In the genomic region with DNA sequence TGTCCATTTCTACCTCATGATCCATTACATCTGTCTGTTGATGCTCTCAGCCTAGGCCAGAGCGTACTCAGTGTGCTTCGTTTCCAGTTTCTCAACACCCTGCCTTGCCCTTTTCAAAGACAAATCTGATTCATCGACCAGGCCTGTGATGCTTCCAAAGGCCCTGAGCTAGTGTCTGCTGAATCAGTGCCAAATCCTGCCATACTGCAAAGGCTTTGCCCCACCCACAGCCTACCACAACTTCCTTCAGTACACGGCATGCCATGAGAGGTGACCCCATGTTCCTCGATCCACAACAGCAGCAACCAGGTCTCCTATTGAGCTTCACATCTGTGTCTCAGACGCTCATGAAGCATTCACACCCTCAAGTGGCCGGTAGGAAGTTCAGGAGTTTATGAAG, we compare ENCODE assay signal across 23 mouse cellular contexts.
A peak's percentile ranks its signal among the peaks of the same experiment; 100 is the strongest.
DNase-seq lines count a peak whose midpoint lies in the region; ATAC-seq and TF ChIP-seq lines count a peak whose summit lies in the region.
"Had no signal": no experiment of that assay in that cellular context is flagged by ENCODE, and none has a peak within 500 bp of the region (broad histone marks: within the 10 kb centered on the region; RNA-seq: fewer than 3 reads in every experiment).

No protein-coding gene starts in this region.

- no peak overlapping the region for H3K4me3 ChIP-seq in heart, embryonic 13.5 days
- no peak overlapping the region for H3K4me3 ChIP-seq in layer of hippocampus, adult 2 months
- no peak overlapping the region for H3K4me3 ChIP-seq in midbrain, embryonic 13.5 days (replicated peaks)
- H3K4me3 ChIP-seq: gastrocnemius, adult 2 months; limb, embryonic 12.5 days; midbrain, embryonic 10.5 days; stomach, embryonic 15.5 days had no signal

- H3K27me3 ChIP-seq in heart, embryonic 13.5 days (replicated peaks), result no peaks in the 10 kb centered on the region
- H3K27me3 ChIP-seq in midbrain, embryonic 13.5 days, result no peaks in the 10 kb centered on the region
- H3K27me3 ChIP-seq: limb, embryonic 12.5 days; stomach, embryonic 15.5 days had no signal

- TF ChIP-seq CTCF in layer of hippocampus, adult 2 months (conservative IDR thresholded peaks at IDR 0.05), result no peak

- H3K27ac ChIP-seq in heart, embryonic 13.5 days (replicated peaks), result peak overlapping the region; percentile 70
- H3K27ac ChIP-seq in layer of hippocampus, adult 2 months, result peak overlapping the region; percentile 83
- H3K27ac ChIP-seq in midbrain, embryonic 13.5 days, result no peak overlapping the region
- H3K27ac ChIP-seq: gastrocnemius, adult 2 months; hindbrain, embryonic 14.5 days; limb, embryonic 12.5 days; macrophage; midbrain, embryonic 10.5 days; stomach, embryonic 15.5 days had no signal

- no peak overlapping the region for H3K9ac ChIP-seq in heart, embryonic 13.5 days
- no peak overlapping the region for H3K9ac ChIP-seq in midbrain, embryonic 13.5 days (replicated peaks)
- H3K9ac ChIP-seq: hindbrain, embryonic 14.5 days; limb, embryonic 12.5 days; liver, postnatal 0 days; stomach, embryonic 15.5 days had no signal

- peaks cover 88% of the 10 kb centered on the region for H3K4me1 ChIP-seq in heart, embryonic 13.5 days
- H3K4me1 ChIP-seq in midbrain, embryonic 13.5 days (replicated peaks), result no peaks in the 10 kb centered on the region
- H3K4me1 ChIP-seq: midbrain, embryonic 10.5 days; stomach, embryonic 15.5 days had no signal

- peak overlapping the region; percentile 34 for H3K4me2 ChIP-seq in heart, embryonic 13.5 days
- H3K4me2 ChIP-seq in midbrain, embryonic 13.5 days (replicated peaks), result no peak overlapping the region
- H3K4me2 ChIP-seq: hindbrain, embryonic 14.5 days; limb, embryonic 12.5 days; liver, embryonic 11.5 days; stomach, embryonic 15.5 days had no signal

- no peaks in the 10 kb centered on the region for H3K36me3 ChIP-seq in heart, embryonic 13.5 days
- H3K36me3 ChIP-seq in midbrain, embryonic 13.5 days, result no peaks in the 10 kb centered on the region
- H3K36me3 ChIP-seq: limb, embryonic 12.5 days; midbrain, embryonic 10.5 days; stomach, embryonic 15.5 days had no signal

- no peak for ATAC-seq in heart, embryonic 13.5 days (ENCODE audit: extremely low read depth, insufficient number of reproducible peaks, low FRiP score, low TSS enrichment)
- no peak for ATAC-seq in midbrain, embryonic 13.5 days
- ATAC-seq: CD4-positive, CD25-positive, alpha-beta regulatory T cell, adult 4 months; forebrain, embryonic 14.5 days; liver, postnatal 0 days; lung, postnatal 0 days had no signal

- WGBS in heart, embryonic 13.5 days, result 55% methylated on average over 7 of the region's 7 CpGs
- 94% methylated on average over 7 of the region's 7 CpGs for WGBS in midbrain, embryonic 13.5 days

- H3K9me3 ChIP-seq in heart, embryonic 13.5 days, result no peaks in the 10 kb centered on the region
- no peaks in the 10 kb centered on the region for H3K9me3 ChIP-seq in midbrain, embryonic 13.5 days
- H3K9me3 ChIP-seq: limb, embryonic 12.5 days; midbrain, embryonic 10.5 days; stomach, embryonic 15.5 days had no signal

- peak; percentile 65 for DNase-seq in adrenal gland, adult 2 months
- no peak for DNase-seq in adrenal gland, adult 18-20 months (ENCODE audit: low spot score in 2 of 2)
- DNase-seq in heart, adult 9 months (ENCODE audit: low spot score in 2 of 2), result no peak
- DNase-seq in layer of hippocampus, adult 2 months (ENCODE audit: low spot score in 2 of 2), result no peak
- DNase-seq in layer of hippocampus, postnatal 10 days (ENCODE audit: low spot score in 2 of 2), result no peak
- DNase-seq in embryo, embryonic 10.5 days (ENCODE audit: low spot score), result no peak
- DNase-seq: cerebellum, adult 11-12 months; gastrocnemius, adult 2 months; kidney, adult 8-10 months; kidney, postnatal 10 days; liver, postnatal 0 days; thymus, postnatal 25 days had no signal
